Mouse (Mus musculus) ES-E14 (cell line): ENCODE results near the gene Hnf1a.

Source experiments
- CHD2 ChIP-seq: IDR thresholded peaks from 2 replicates; pipeline ENCODE4 v1.6.1; 2014; ENCODE audit warnings: mild to moderate bottlenecking, low read depth, low read length, inconsistent platforms
- HCFC1 ChIP-seq: IDR thresholded peaks from 2 replicates; pipeline ENCODE4 v1.6.1; 2012; ENCODE audit warnings: low read length, inconsistent platforms, borderline replicate concordance; ENCODE audit not compliant: insufficient read depth
- ZC3H11A ChIP-seq: IDR thresholded peaks from 2 replicates; pipeline ENCODE4 v1.6.1; 2012; ENCODE audit warnings: low read depth, mild to moderate bottlenecking, inconsistent platforms, low read length, borderline replicate concordance
- ZNF384 ChIP-seq: IDR thresholded peaks from 2 replicates; pipeline ENCODE4 v1.6.1; 2012; ENCODE audit warnings: low read depth, low read length, inconsistent platforms

GRCm38 (mm10) chr5:114951279-114951880 is 19.5 kb downstream of the Hnf1a start:
- no peak for TF ChIP-seq HCFC1
- no peak for TF ChIP-seq CHD2
- no peak for TF ChIP-seq ZC3H11A
- TF ChIP-seq ZNF384, result no peak
